Mouse (Mus musculus): ENCODE data around the gene Ahctf1.
"Not testable (repeated sequence)": the region's sequence is repeated elsewhere in the genome, so short reads cannot be mapped to it uniquely, and the experiment has no call there.

Gene Ahctf1

DNA sequence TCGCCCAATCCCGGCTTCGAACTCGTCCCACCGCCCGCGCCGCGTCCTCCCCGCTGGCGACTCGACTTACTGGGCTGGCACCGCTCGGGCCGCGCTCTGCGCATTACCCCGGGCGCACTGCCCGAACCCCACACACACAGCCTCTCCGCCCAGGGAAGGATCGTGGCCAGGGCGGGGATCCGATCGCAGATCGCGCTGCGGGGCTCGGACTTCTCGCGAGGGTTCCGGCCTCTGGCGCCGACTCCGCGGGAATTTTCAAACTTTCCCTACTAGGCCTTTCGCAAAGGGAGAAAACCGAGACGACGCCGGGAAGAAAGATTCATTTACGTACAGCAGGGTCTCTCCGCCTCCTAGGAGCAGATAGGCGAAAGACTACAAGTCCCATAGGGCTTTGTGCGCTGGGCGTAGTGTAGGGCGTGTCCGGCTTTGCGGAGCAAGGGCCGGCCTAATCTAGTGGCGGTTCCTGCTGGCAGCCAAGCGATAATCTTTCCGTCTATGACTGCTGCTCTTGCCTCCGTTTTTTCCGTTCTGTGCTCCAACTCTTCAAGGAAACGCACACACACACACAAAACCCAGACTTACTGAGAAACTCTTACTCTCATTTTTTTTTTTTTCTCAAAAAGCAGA lies at the start of gene Ahctf1:
TSS of gene Ahctf1 (minus strand) at position 168 of the 627 bp plus-strand sequence.
- DNase-seq (ENCODE audit: low spot score), result peak; percentile 97

DNA sequence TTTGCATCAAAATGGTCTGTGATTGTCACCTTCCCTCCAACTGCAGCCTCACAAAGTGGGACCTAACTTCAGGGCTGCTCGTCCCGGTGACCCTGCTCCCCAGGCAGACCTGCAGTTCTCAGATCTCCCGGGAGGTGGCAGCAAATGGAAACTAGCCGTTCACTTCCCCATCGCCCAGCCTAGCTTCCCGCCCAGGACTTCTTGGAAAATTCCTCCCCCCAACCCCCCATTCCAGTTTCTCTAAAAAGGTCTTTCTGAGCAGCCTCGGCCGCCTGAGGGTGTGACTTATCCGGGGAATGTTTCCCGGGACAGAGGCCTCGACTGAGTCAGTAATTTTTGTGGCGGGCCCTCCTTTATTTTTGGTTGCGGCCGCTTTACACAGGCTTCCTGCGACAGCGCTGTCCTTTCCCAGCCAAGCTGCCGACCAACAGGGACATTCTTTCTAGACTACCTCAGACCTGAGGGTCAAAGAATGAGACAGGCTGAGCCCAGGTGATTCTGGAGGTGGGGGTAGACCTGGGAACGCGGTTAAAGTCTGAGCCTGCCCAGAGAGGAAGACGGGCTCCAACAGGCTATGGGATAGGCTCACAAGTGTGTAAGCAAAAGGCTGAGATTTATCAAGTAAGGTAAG lies 44.4 kb upstream of the Ahctf1 start:
- DNase-seq (ENCODE audit: low spot score), result peak; percentile 88

DNA sequence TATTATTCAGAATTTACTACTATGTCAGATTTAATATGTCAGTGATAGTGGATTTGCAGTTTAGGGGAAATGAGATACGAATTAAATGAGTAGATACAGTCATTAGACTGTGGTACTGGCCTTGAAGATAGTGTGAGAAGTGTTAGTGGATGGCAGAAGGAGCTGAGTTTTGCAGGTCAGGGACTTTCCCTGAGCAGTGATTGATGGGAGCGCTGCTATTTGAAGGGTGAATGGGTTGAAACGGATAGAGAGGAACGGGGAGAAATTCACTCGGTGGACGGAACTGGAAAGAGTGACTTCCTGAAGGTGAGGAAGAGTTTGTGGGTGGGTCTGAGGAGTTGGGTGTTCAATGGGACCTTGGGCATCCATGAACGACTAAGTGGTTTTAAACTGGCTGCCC lies 43.7 kb upstream of the Ahctf1 start:
- no peak for DNase-seq (ENCODE audit: low spot score)

DNA sequence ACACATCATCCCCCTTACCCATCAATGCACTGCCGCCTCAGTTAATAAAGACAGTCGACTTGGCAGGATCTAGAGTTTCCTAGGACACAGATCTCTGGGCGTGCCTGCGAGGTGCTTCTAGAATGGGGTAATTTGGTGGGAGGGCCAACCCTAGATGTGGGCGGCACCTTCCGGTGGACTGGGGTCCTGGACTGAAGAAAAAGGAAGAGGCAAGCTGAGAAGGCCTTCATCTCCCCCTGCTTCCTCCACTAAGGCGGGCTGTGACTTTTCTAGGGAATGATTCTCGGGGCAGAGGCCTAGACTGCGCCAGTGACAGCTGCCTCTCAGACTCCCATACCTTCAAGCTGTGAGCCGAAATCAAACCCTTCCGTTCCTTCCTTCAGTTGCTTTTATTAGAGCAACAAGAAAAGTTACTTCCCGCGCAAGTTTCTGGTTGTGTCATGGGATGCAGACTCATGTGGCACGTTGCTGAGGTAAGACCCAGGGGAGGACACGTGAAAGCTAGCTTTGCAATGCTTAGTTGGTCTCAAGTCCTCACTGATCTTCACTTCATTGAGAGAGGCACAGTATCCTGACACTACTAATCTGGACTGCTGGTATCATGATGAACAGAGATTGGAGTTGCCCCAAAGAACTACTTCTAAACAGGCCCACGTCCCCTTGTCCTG lies 42.5 kb upstream of the Ahctf1 start:
- DNase-seq (ENCODE audit: low spot score), result no peak

DNA sequence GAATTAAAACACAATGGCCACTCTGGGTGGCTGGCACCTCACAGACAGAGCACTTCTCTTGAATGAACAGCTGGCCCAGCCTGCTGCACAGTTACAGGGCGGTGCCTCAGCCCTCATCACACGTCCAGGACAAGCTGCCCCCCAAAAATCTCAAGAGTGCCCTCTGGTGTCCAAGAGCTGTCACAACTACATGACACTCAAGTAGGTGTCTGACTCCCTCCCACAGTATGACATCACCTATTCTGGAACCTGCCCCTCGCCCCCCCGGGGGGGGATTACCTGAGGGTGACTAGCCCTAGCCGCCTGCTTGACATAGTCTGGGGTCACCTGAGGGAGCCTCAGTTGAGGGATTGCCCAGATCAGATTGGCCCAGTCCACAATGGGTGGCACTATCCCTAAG lies 41.4 kb upstream of the Ahctf1 start:
- peak; percentile 66 for DNase-seq (ENCODE audit: low spot score)

DNA sequence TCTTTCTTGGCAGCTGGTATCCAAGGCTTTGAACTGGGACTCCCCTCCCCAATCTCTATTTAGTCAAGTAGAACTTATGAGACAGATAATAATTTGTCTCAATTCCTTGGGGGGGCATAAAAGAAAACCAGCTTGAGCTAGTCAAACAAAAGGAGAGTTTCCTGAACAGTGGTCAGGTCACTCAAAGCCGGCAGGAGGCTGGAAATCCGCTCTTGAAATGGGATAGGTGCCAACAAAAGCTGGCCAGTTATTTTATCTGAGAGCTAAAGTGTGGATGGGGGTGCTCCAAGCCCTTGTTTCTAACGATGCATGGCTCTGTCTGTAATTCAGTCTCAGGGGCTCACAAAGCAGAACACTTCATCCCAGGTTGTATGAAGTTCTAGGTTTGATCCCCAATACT lies 40.5 kb upstream of the Ahctf1 start:
- DNase-seq (ENCODE audit: low spot score), result no peak

DNA sequence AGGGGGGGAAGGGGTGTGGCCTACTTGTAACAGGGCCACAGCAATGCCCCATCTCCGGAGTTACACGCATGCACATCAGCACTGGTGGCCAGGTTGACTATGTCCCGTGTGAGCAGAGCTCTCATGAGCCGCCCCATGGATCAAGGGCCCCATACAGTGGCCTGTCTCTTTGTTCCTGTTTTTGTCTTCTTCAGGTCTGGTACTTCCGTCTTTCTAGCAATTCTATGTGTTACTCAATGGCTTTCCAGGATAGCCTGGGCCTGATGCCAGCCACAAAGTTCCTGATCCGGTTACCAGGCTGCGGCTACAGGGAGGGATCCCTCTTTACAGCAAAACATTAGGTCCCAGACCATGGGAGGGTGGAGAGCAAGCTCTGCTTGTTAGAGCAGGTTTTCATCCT lies 39.1 kb upstream of the Ahctf1 start:
- no peak for DNase-seq (ENCODE audit: low spot score)

DNA sequence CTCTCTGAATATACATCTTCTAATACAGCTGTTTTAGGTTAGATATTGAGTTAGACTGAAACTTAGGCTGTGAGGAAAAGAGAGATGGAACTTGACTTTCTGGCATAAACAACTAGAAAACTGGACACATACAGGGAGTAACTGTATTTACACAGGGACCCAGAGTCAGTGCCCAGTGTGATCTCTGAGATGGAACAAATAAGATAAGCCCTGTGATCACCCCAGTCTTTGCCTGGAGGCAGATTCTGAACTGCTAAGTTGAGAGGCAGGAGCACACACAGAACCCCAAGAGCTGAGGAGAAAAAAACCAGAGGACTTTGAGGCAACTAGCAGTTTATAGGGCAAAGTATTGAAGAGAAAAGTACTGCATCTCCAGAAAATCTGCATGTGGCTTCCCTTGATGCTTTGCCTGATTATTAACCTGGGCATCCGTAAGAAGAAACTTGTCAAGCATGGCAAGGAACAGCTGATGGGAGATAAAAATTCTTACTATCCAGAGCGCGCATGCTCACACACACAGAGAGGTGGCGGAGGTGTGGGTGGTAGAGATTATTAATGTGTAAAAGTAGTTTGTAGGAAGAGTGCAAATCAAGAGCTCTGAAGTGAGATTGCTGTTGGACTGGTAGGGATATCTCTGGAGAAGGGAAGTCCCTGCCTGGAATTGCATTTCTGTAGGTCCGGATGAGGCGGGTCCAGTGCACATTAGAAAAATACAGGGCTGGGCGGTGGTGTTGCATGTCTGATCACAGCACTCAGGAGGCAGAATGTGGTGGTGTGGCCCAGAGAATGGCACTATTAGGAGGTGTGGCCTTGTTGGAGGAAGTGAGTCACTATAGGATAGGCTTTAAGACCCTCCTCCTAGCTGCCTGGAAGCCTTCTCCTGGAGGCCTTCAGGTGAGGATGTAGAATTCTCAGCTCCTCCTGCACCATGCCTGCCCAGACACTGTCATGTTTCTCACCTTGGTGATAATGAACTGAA lies 33.2 kb upstream of the Ahctf1 start:
- no peak for DNase-seq (ENCODE audit: low spot score)

DNA sequence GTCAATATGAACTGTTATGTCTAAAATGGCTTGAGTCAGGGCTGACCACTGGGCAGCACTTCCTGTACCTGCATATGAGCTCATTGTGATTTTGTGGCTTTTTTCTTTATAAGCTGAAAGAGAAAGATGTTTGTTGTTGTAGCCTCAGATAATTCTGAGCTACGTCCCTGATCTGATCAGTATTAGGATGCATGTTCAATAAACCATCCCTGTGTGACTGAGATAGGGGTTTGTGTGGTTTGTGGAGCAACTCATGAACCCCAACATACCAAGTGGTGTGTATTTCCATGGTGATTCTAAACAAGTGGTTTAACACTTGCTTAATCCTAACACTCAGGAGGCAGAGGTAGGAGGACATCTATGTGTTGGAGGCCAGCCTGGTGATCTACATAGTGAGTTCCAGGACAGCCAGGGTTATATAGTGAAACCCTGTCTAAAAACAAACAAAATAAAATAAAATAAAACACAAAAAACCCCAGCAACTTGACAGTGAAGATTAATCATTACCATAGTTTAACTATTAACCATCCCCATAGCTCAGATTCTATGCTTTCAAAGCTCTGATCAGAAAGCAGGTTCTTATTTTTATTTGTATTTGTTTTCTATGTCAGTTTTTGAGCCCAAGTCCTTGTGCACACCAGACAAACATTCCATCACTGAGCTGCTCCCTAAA lies 32.4 kb upstream of the Ahctf1 start:
- DNase-seq (ENCODE audit: low spot score), result no peak

DNA sequence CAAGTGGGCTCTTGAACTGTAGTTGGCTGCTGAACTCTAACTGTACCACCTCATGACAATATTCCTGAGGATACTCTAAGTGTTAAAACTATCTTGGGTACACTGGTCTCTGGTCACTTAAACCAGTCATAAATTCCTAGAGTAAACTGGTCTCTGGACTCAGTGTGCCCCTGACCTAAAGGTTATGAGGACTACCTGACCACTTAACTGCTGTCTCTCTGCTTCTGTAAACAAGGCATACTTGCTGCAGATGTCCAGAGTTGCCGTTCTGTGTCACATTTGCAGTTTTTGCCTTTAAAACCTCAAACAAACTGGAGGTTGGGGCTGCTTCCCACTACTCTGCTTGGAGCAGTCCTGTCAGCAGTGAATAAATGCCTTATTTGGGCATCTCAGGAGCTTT lies 30.1 kb upstream of the Ahctf1 start:
- no peak for DNase-seq (ENCODE audit: low spot score)

DNA sequence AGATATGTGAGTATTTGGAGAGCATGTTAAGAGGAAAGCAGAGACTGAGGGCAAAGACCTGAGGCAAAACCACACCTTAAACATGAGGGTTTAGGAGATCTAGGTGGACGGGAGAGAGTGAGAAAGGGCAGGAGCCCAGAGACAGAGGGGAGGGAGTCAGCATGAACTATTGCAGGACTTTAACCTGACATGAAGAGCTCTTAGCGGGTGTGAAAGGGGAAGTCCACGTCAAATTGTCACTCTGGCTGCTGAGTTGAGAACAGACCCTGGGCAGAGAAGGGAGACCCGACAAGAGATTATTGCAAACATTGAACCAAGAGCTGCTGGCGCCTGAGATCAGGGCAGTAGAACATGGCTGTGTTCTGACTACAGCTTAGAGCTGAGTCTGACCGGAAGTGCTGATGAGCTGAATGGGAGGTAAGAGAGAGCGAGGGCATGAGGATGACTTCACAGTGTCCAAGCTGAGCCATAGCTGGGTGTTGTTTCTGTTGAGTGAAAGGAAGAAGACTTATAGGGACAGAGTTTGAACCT lies 29.3 kb upstream of the Ahctf1 start:
- DNase-seq (ENCODE audit: low spot score), result no peak

DNA sequence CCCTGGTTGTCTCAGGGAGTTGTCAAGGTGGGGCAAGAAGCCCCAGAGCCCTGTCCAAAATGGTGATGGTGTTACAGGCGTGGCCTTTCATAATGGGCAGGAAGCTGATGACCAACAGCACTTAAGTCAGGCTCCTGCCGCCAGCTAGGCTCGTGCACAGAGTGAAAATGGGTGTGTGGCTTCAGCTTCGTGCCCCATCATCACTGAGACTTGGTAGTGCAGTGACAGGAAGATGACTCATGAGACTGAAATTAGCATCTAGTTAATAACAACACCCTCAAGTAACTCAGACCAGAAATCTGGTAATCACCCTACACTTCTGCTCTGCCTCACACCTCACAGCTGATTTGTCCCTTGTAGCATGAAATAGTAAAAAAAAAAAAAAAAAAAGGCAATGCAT lies 25.4 kb upstream of the Ahctf1 start:
- no peak for DNase-seq (ENCODE audit: low spot score)

DNA sequence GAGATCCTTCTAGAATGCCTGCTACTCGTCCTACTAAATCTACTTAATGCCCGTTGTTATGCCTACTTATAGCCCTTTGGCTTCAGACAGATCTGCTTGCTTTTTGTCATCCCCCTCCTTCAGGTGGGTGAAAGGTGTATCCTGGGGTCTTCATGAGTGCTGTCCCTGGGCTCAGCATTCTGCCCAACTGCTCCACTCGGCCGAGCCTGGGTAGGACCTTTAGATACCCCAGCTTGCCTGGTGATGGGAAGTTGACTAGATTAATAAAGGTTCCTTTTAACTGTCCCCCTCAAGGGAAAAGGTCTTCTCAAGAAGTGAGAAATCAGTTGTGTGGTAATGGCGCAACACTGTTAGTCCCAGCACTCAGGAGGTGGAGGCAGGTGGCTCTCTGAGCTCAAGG lies 24.6 kb upstream of the Ahctf1 start:
- DNase-seq (ENCODE audit: low spot score), result no peak

DNA sequence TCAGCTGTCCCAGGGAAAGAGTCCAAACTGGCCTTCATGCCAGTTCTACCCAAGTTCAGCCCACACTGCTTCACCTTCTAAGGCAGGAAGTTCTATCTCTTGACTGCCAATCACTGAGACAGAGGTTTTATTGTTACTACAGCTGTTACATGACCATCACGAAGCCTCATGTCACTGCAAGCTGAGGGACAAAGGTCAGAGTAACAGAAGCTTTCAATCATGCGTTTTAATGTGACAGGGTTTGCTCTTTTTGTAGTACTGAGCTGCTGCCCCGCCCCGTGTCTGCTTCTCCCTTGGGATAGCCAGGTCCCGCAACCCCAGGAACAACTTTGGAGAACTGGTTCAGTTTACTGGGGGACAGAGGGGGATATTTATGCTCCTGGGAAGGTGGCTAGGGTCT lies 21.1 kb upstream of the Ahctf1 start:
- DNase-seq (ENCODE audit: low spot score), result no peak

DNA sequence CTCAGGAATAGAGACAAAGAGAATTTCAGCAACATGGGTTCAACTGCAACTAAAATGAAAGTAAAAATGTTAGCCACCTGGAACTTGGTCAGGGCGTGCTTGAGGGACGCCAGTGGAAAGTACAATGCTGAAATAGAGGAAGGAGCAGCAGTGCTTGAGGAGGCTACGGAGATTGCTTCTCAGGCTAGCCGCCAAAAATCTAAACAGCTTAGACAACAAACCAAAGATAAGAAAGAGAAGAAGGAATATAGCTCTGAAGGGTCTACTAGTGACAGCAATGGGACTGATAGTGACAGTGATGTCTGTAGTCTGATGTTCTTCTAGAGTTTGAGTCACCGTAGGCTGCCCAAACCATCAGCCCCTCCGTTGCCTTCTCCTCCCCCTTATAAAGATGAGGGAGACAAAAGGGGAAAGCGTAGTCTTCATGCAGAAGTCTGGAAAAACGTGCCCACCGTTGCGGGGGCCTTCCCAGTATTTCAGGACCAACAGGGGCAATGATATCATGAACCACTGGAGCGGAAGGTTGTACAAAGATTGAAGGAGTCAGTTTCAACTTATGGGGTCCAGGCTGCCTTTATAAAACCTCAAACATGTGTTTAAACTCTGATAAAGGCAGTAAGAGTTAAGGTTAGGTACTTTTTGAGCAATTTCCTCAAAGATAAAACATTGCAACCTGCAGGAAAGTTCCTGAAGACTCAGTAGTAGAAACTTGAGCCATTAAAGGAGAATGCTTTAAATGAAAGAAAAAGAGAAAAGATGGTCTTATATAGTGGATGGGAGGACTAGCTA lies 15.2 kb upstream of the Ahctf1 start:
- not testable (repeated sequence) for DNase-seq (ENCODE audit: low spot score)

DNA sequence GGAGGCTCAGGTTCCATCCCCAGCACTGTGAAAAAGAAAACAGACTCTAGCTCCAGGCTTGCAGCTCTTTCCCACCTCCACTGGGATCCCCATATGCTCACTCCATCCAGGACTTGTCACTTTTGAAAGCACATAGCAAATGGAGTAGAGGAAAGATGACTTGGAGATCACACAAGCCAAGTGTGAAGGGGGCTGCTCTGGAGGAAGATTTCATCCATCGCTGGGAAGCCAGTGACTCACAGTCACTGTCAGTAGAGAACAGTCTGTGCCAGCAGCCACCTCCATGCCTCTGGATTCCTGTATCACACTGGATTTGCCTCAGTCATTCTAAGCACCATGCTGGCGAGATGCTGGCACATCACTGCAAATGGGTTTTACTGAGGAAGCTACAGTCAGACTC lies 11.1 kb upstream of the Ahctf1 start:
- no peak for DNase-seq (ENCODE audit: low spot score)

DNA sequence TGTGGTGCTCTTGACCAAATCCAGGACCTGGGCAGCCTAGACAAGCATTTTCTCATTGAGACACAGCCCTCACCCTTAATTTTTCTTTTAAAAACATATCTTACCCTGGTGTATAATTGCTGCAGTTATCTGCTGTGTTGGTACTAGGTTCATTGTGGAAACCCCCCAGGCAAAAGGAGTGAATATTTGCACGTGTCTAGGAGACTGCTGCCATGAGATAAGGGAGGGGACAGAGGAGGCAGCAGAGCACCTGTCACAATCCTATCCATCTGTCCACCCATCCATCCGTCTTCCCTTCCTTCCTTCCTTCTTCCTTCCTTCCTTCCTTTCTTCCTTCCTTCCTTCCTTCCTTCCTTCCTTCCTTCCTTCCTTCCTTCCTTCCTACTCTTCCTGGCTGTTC lies 9.9 kb upstream of the Ahctf1 start:
- no peak for DNase-seq (ENCODE audit: low spot score)

DNA sequence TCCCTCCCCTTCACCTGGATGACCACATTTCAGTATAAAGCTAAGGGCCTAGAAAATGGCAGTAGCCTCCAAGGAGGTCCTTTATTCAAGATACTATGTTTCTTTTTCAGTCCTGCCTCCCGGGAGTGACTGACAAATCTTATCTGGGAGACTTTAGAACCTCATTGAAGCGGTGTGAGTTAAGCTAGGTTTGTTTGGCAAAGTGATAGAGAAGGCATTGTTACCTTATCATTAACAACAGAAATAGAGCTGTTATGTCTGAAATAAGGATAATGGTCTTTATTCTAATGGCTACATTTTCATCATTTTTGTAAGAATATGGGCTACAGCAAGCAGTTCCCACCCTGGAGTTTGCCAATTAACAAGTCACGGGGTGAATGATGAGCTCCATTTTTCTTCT lies 4.8 kb upstream of the Ahctf1 start:
- no peak for DNase-seq (ENCODE audit: low spot score)

DNA sequence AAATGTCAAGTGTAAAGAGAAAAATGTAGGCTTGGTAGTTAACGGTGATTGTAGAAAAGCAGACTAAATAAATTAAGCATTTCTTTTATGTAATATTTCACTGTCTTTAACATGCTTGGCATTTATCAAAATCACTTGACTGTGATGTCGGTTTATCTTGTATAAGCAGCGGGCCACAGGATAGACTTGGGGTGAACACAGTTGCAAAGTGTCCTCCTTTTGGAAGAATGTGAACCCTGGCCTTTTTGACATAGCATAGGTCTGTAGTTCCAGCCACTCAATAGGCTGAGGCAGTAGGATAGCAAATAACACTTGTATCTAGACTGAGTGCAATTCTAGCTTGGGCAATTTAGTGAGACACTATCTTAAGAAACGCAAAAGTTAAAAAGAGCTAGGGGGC lies 4.0 kb upstream of the Ahctf1 start:
- no peak for DNase-seq (ENCODE audit: low spot score)

DNA sequence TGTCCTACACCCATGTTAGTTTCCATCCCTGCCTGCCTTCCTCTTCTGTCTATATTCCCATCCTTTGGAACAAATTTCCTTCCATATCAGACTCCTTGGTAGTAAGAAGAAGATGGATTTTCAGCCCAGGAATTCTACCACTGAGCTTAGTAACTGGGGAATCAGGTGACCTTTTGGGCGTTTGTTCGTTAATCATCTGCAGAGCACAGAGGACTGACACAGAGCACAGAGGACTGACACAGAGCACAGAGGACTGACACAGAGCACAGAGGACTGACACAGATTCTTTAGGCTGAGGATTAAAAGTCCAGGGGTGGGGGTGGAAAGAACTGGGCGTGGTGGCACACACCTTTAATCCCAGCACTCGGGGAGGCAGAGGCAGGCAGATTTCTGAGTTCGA lies 2.3 kb upstream of the Ahctf1 start:
- no peak for DNase-seq (ENCODE audit: low spot score)
